Mouse (Mus musculus) embryonic fibroblast, embryonic 13.5 days (primary cell): Measurements from ENCODE around the gene Lacc1.

Experiments
- CTCF ChIP-seq: IDR thresholded peaks from 2 replicates; pipeline ENCODE4 v1.5.1; 2011; ENCODE audit warnings: mild to moderate bottlenecking, control low read depth, low read length, moderate library complexity, borderline replicate concordance; ENCODE audit not compliant: insufficient read depth
- POLR2A ChIP-seq: IDR thresholded peaks from 2 replicates; pipeline ENCODE4 v1.6.1; 2011; ENCODE audit warnings: low read depth, mild to moderate bottlenecking, control low read depth, low read length, moderate library complexity

- TF ChIP-seq POLR2A (no peak), CTCF (no peak)
Measured at GRCm38 (mm10) chr14:77053288-77053687, 16.6 kb upstream of the Lacc1 start.
